Mouse (Mus musculus) hindbrain, postnatal 0 days (tissue): ENCODE measurements around the gene Arhgap23. TPM values are rescaled to one million over a fixed set of nuclear protein-coding genes. Genes with fewer than 3 reads are reported as not detected.
A peak's percentile ranks its signal among the peaks of the same experiment; 100 is the strongest.

Source experiments
- ATAC-seq: fragments of 200-750 bp; cut with Nextera tagmentation; 2 replicates; pipeline ENCODE4 v1.8.0; 2017; ENCODE audit warnings: mild to moderate bottlenecking, moderate TSS enrichment, moderate library complexity
- DNase-seq: peaks from one replicate; pipeline ENCODE4 v3.0.0-alpha.2; 2015; ENCODE audit warnings: low spot score
- H3K27ac ChIP-seq: fragments of 300-500 bp; sonication (generic); 2 replicates; pipeline ENCODE4 v1.5.1; 2014; ENCODE audit warnings: mild to moderate bottlenecking
- H3K27me3 ChIP-seq: fragments of 300-500 bp; sonication (generic); 2 replicates; pipeline ENCODE4 v1.6.1; 2014; ENCODE audit warnings: low read length, mixed read lengths; ENCODE audit not compliant: insufficient read depth
- H3K36me3 ChIP-seq: fragments of 300-500 bp; sonication (generic); 2 replicates; pipeline ENCODE4 v1.6.1; 2014; ENCODE audit warnings: low read length, mixed read lengths; ENCODE audit not compliant: insufficient read depth
- H3K4me1 ChIP-seq: fragments of 300-500 bp; sonication (generic); 2 replicates; pipeline ENCODE4 v1.6.1; 2014; ENCODE audit warnings: antibody characterized with exemption, low read length, mixed read lengths; ENCODE audit not compliant: insufficient read depth
- H3K4me2 ChIP-seq: fragments of 300-500 bp; sonication (generic); 2 replicates; pipeline ENCODE4 v1.6.1; 2014; ENCODE audit warnings: low read depth, mild to moderate bottlenecking, low read length, moderate library complexity, mixed read lengths
- H3K4me3 ChIP-seq: fragments of 300-500 bp; sonication (generic); 2 replicates; pipeline ENCODE4 v1.5.1; 2014; ENCODE audit warnings: low read length
- H3K9ac ChIP-seq: fragments of 300-500 bp; sonication (generic); replicated peaks from 2 replicates; pipeline ENCODE4 v1.6.1; 2014; ENCODE audit warnings: mild to moderate bottlenecking, low read length, moderate library complexity, mixed read lengths
- H3K9me3 ChIP-seq: fragments of 300-500 bp; sonication (generic); 2 replicates; pipeline ENCODE4 v1.6.1; 2016; ENCODE audit warnings: low read length, mixed read lengths
- CTCF ChIP-seq: IDR thresholded peaks from 2 replicates; pipeline ENCODE4 v1.5.1; 2016; ENCODE audit warnings: antibody characterized with exemption, control low read depth, low read depth
- WGBS: fragments of 180-500 bp; shearing (Covaris S2); extraction: QIAGEN DNeasy Blood & Tissue Kit; methylation state at CpG from one replicate; pipeline ENCODE4 v1.1.7; 2014; 5-methylcytosine and 5-hydroxymethylcytosine counted together
- polyA plus RNA-seq: library from polyadenylated mRNA; unstranded; fragments of >200 nt; fragmentation: Nextera tagmentation; extraction: Ambion mirVana; gene quantifications from 2 replicates; pipeline ENCODE4 v1.2.1, GENCODE M21; 2015
- total RNA-seq: library from RNA; depleted of rRNA; stranded (reverse); fragments of >200 nt; gene quantifications from 2 replicates; pipeline ENCODE4 v1.2.3, GENCODE M21; 2014

Arhgap23 gene
- total and polyA plus RNA-seq, 2 experiments from 2014 or later: 7.7 to 75.2 TPM

- DNase-seq (no peak), ATAC-seq (no peak)
- H3K4me3 ChIP-seq: no peak overlapping the region
- 83% methylated on average over 8 of the region's 8 CpGs for WGBS
- no peaks in the 10 kb centered on the region for H3K9me3 ChIP-seq
- H3K4me2 ChIP-seq: no peak overlapping the region
- no peaks in the 10 kb centered on the region for H3K36me3 ChIP-seq
- H3K27ac ChIP-seq: no peak overlapping the region
- no peak overlapping the region for H3K9ac ChIP-seq
- H3K4me1 ChIP-seq: peaks cover 12% of the 10 kb centered on the region; the same call in 1 of the 2 replicates
- no peaks in the 10 kb centered on the region for H3K27me3 ChIP-seq
- TF ChIP-seq CTCF: no peak
These were observed 17.7 kb downstream of the Arhgap23 start for GRCm38 (mm10) chr11:97432983-97433539.

DNA sequence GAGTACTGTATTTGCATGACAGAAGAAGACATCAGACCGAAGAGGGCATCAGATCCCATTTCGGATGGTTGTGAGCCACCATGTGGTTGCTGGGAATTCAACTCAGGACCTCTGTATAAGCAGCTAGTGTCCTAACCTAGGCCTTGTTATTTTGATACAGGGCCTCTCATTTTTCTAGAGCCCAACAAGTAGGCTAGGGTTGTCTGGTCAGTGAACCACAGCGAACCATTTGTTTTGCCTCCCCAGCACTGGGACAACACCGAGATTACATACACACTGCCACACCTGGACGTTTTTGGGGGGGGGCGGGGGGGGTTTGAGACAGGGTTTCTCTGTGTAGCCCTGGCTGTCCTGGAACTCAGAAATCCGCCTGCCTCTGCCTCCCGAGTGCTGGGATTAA is 18.8 kb downstream of the Arhgap23 start:
- ATAC-seq (no peak), DNase-seq (no peak)
- Histone ChIP-seq H3K9ac (no peak overlapping the region), H3K4me1 (peaks cover 7% of the 10 kb centered on the region; the same call in 1 of the 2 replicates), H3K27me3 (no peaks in the 10 kb centered on the region), H3K4me3 (no peak overlapping the region), H3K4me2 (no peak overlapping the region), H3K27ac (no peak overlapping the region), H3K9me3 (no peaks in the 10 kb centered on the region), H3K36me3 (no peaks in the 10 kb centered on the region)
- TF ChIP-seq CTCF: no peak
- 76% methylated on average over 8 of the region's 8 CpGs for WGBS

GRCm38 (mm10) chr11:97434704-97435454 is 19.5 kb downstream of the Arhgap23 start:
- peak overlapping the region; percentile 59; the same call in 1 of the 2 replicates for H3K27ac ChIP-seq
- H3K9ac ChIP-seq: no peak overlapping the region
- peak; percentile 60 for TF ChIP-seq CTCF
- H3K36me3 ChIP-seq: no peaks in the 10 kb centered on the region
- H3K4me2 ChIP-seq: peak overlapping the region; percentile 40
- DNase-seq (peak; percentile 71), ATAC-seq (peak; percentile 61)
- H3K27me3 ChIP-seq: 0 out of 2 replicates have a peak, but pooled peaks cover 6% of the 10 kb centered on the region
- peaks cover 7% of the 10 kb centered on the region; the same call in 1 of the 2 replicates for H3K4me1 ChIP-seq
- 6% methylated on average over 15 of the region's 15 CpGs for WGBS
- H3K9me3 ChIP-seq: no peaks in the 10 kb centered on the region
- H3K4me3 ChIP-seq: no peak overlapping the region

GRCm38 (mm10) chr11:97435808-97436491 is 20.6 kb downstream of the Arhgap23 start:
- Histone ChIP-seq H3K9ac (no peak overlapping the region), H3K27me3 (0 out of 2 replicates have a peak, but pooled peaks cover 7% of the 10 kb centered on the region), H3K27ac (peak overlapping the region; percentile 8; the same call in 1 of the 2 replicates), H3K4me3 (no peak overlapping the region), H3K9me3 (no peaks in the 10 kb centered on the region), H3K4me2 (no peak overlapping the region), H3K4me1 (peaks cover 13% of the 10 kb centered on the region), H3K36me3 (no peaks in the 10 kb centered on the region)
- ATAC-seq: no peak
- DNase-seq: no peak
- 67% methylated on average over 13 of the region's 13 CpGs for WGBS
- TF ChIP-seq CTCF: no peak

DNA sequence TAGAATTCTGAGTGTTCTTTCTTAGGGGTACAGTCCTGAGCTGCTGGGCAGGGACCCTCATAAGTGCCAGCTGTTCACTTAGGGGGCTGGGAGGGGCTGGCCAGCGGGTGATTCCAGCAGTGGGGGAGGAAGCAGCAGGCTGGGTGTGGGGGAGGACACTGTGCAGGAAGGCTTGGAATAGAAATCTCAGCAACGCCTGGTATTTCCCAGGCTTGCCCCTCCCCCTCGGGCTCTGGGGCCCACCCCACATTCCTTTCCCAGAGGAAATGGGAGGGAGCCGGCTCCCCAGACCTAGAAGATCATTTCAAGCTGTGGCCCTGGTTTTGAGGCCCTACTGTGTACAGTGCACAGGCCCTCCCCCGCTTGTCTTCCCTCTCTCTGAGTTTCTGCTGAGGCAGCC is 22.4 kb downstream of the Arhgap23 start:
- no peak for TF ChIP-seq CTCF
- Histone ChIP-seq H3K9me3 (no peaks in the 10 kb centered on the region), H3K4me3 (no peak overlapping the region), H3K36me3 (no peaks in the 10 kb centered on the region), H3K27me3 (0 out of 2 replicates have a peak, but pooled peaks cover 7% of the 10 kb centered on the region), H3K9ac (no peak overlapping the region), H3K27ac (0 out of 2 replicates have a peak overlapping the region, but pooled peaks have one; percentile 15), H3K4me1 (peaks cover 18% of the 10 kb centered on the region), H3K4me2 (no peak overlapping the region)
- no peak for DNase-seq
- 17% methylated on average over 5 of the region's 5 CpGs for WGBS
- ATAC-seq: no peak

DNA sequence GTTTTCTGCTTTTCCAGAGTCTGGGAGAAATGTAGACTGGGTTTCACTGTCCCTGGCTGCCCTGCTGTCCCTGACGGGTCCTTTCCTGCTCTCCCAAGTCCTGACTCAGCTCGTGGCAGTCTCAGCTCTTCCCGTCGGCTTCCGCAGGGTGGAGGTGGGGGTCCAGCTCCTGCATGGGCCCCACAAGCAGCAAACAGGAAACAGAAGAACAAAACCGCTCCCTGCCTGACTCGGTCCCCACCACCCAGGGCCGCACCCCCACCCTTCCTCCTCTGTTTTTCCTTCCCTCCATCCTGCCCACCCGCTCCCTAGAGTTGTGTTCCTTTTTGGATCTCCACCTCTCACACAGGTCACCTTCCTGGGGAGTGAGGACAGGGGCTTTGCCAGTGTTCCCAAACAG is 23.5 kb downstream of the Arhgap23 start:
- Histone ChIP-seq H3K9me3 (no peaks in the 10 kb centered on the region), H3K4me2 (no peak overlapping the region), H3K9ac (no peak overlapping the region), H3K27ac (peak overlapping the region; percentile 15; the same call in 1 of the 2 replicates), H3K4me3 (no peak overlapping the region), H3K27me3 (0 out of 2 replicates have a peak, but pooled peaks cover 7% of the 10 kb centered on the region), H3K36me3 (no peaks in the 10 kb centered on the region), H3K4me1 (peaks cover 18% of the 10 kb centered on the region)
- TF ChIP-seq CTCF: no peak
- 61% methylated on average over 9 of the region's 9 CpGs for WGBS
- ATAC-seq (no peak), DNase-seq (no peak)
